Mouse (Mus musculus) heart, embryonic 16.5 days (tissue): ENCODE results near the gene 2200002J24Rik. TPM values are rescaled to one million over a fixed set of nuclear protein-coding genes. Genes with fewer than 3 reads are reported as not detected.

Experiments
- ATAC-seq: fragments of 200-750 bp; cut with Nextera tagmentation; replicated peaks from 2 replicates; pipeline ENCODE4 v1.8.0; 2017; ENCODE audit warnings: moderate number of reproducible peaks; ENCODE audit not compliant: insufficient read depth, low FRiP score; ENCODE audit errors: extremely low read depth
- H3K27ac ChIP-seq: fragments of 300-500 bp; sonication (generic); 2 replicates; pipeline ENCODE4 v1.5.1; 2014; ENCODE audit warnings: mild to moderate bottlenecking, low read length, control low read depth, moderate library complexity
- H3K27me3 ChIP-seq: fragments of 300-500 bp; sonication (generic); 2 replicates; pipeline ENCODE4 v1.6.1; 2014; ENCODE audit warnings: low read length, mixed read lengths; ENCODE audit not compliant: control insufficient read depth, insufficient read depth
- H3K36me3 ChIP-seq: fragments of 300-500 bp; sonication (generic); 2 replicates; pipeline ENCODE4 v1.6.1; 2014; ENCODE audit not compliant: control insufficient read depth, insufficient read depth
- H3K4me1 ChIP-seq: fragments of 300-500 bp; sonication (generic); 2 replicates; pipeline ENCODE4 v1.6.1; 2014; ENCODE audit warnings: low read length, mixed read lengths; ENCODE audit not compliant: control insufficient read depth, insufficient read depth
- H3K4me2 ChIP-seq: fragments of 300-500 bp; sonication (generic); 2 replicates; pipeline ENCODE4 v1.6.1; 2014; ENCODE audit warnings: low read depth, mild to moderate bottlenecking, control low read depth, low read length
- H3K4me3 ChIP-seq: fragments of 300-500 bp; sonication (generic); 2 replicates; pipeline ENCODE4 v1.5.1; 2014; ENCODE audit warnings: mild to moderate bottlenecking, control low read depth, low read length
- H3K9ac ChIP-seq: fragments of 300-500 bp; sonication (generic); 2 replicates; pipeline ENCODE4 v1.6.1; 2014; ENCODE audit warnings: low read length, control low read depth
- H3K9me3 ChIP-seq: fragments of 300-500 bp; sonication (generic); replicated peaks from 2 replicates; pipeline ENCODE4 v1.6.1; 2016; ENCODE audit warnings: low read length; ENCODE audit not compliant: control insufficient read depth
- WGBS: fragments of 180-500 bp; shearing (Covaris S2); extraction: QIAGEN DNeasy Blood & Tissue Kit; methylation state at CpG from one replicate; pipeline ENCODE4 v1.1.7; 2014; 5-methylcytosine and 5-hydroxymethylcytosine counted together
- polyA plus RNA-seq: library from polyadenylated mRNA; unstranded; fragments of >200 nt; fragmentation: Nextera tagmentation; extraction: Ambion mirVana; gene quantifications from 2 replicates; pipeline ENCODE4 v1.2.1, GENCODE M21; 2015

The 2200002J24Rik gene
- polyA plus RNA-seq, 1 experiment from 2014 or later = 1.8 TPM

DNA sequence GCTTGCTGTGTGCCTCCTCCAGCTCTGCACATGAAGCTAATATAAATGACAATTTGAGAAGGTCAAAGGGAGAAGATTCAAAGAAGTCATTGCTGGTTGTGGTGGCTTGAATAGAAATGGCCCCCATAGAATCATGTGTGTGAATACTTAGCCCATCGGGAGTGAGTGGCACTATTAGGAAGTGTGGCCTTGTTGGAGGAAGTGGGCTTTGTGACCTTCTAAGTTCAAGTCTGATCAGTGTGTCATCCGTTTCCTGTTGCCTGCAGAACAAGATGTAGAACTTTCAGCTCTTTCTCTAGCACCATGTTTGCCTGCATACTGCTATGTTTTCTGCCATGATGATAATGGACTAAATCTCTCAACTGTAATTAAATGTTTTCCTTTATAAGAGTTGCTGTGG is 15.3 kb upstream of the 2200002J24Rik start:
- H3K27me3 ChIP-seq = 0 out of 2 replicates have a peak, but pooled peaks cover 2% of the 10 kb centered on the region
- H3K36me3 ChIP-seq = no peaks in the 10 kb centered on the region
- ATAC-seq = no peak
- no peaks in the 10 kb centered on the region for H3K9me3 ChIP-seq
- H3K4me3 ChIP-seq = no peak overlapping the region
- H3K4me2 ChIP-seq = no peak overlapping the region
- H3K27ac ChIP-seq = no peak overlapping the region
- 57% methylated on average over 2 of the region's 2 CpGs for WGBS
- H3K4me1 ChIP-seq = 0 out of 2 replicates have a peak, but pooled peaks cover 6% of the 10 kb centered on the region
- no peak overlapping the region for H3K9ac ChIP-seq

DNA sequence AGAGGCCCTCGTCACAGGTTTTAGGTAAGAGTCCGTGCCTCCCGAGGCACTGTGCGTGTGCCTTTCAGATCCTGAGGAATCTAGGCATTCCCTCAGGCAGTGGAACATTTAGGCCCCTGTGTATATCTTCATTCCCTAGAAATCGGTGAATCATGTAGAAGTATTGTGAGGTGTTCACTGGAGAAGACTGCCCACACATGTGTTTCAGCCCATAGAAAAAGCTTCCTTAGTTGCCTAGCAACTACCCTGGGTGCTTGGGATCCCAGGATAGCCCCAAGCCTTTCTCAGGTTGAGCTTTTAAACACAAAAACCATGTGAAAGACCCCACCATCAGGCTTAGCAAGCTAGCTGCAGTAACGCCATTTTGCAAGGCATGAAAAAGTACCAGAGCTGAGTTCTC is 10.4 kb upstream of the 2200002J24Rik start:
- no peaks in the 10 kb centered on the region for H3K9me3 ChIP-seq
- H3K9ac ChIP-seq = no peak overlapping the region
- ATAC-seq = no peak
- H3K4me1 ChIP-seq = no peaks in the 10 kb centered on the region
- 0 out of 2 replicates have a peak, but pooled peaks cover 2% of the 10 kb centered on the region for H3K27me3 ChIP-seq
- no peak overlapping the region for H3K4me2 ChIP-seq
- 76% methylated on average over 6 of the region's 6 CpGs for WGBS
- no peak overlapping the region for H3K27ac ChIP-seq
- no peaks in the 10 kb centered on the region for H3K36me3 ChIP-seq
- no peak overlapping the region for H3K4me3 ChIP-seq

DNA sequence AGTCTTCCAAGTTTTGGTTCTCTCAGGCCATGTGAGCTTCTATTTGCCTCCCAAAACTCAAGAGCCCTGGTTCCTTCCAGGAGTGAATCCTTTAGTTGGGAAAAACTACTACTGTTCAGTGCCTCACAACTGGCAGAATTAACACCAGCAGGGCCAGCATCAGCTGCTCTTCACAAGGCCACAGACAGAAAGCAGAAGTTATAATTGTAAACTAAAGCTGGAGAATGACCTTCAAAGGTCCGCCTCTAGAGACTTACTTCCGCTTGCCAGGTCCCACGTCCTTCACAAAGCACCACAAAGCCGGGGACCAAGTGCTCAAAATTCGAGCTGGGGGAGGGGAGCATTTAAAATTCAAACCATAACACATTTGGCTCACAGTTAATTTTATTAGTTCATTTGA is 625 bp upstream of the 2200002J24Rik start:
- Histone ChIP-seq H3K36me3 (no peaks in the 10 kb centered on the region), H3K27ac (no peak overlapping the region)
- WGBS = 51% methylated on average over 5 of the region's 5 CpGs

DNA sequence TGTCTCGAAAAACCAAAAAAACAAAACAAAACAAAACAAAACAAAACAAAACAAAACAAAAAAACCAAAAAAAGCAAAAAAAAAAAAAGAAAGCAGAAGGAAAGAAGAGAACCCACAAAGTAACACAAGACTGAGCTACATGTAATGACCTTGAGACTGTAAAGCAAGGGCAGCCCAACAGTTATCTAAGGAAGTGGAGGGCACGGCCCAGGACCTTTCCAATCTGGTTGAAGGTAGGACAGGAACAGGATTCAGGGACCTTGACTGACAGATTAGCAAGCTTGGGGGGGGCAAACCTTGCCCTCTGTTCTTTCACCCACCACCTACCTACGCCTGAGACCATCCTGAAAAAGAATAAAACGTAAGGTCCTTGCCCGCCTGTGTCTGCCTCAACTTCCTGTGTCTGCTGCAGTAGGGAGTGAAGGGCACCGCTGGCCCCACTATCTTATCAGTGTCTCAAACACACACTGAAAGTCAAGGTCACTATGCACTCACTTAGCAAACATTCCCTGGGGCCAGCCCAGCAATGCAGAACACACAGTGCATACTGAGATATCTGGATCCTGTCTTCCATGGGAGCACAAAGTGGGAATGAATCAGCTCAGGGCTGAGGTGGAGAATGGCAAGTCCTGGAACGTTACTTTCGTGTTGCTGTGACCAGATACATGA is 7.6 kb downstream of the 2200002J24Rik start:
- peaks cover 11% of the 10 kb centered on the region for H3K4me1 ChIP-seq
- H3K27ac ChIP-seq = peak overlapping the region; percentile 82
- 28% methylated on average over 8 of the region's 8 CpGs for WGBS
- peak; percentile 89 for ATAC-seq
- H3K4me3 ChIP-seq = no peak overlapping the region
- H3K9me3 ChIP-seq = no peaks in the 10 kb centered on the region
- no peaks in the 10 kb centered on the region for H3K27me3 ChIP-seq
- H3K9ac ChIP-seq = peak overlapping the region; percentile 52; the same call in 1 of the 2 replicates
- peak overlapping the region; percentile 12; the same call in 1 of the 2 replicates for H3K4me2 ChIP-seq
- no peaks in the 10 kb centered on the region for H3K36me3 ChIP-seq

More for the DNA sequence above, 625 bp upstream of the 2200002J24Rik start:
- Histone ChIP-seq H3K9ac (no peak overlapping the region), H3K9me3 (no peaks in the 10 kb centered on the region), H3K4me3 (no peak overlapping the region), H3K4me2 (no peak overlapping the region), H3K4me1 (peaks cover 4% of the 10 kb centered on the region), H3K27me3 (no peaks in the 10 kb centered on the region)
- ATAC-seq = no peak

DNA sequence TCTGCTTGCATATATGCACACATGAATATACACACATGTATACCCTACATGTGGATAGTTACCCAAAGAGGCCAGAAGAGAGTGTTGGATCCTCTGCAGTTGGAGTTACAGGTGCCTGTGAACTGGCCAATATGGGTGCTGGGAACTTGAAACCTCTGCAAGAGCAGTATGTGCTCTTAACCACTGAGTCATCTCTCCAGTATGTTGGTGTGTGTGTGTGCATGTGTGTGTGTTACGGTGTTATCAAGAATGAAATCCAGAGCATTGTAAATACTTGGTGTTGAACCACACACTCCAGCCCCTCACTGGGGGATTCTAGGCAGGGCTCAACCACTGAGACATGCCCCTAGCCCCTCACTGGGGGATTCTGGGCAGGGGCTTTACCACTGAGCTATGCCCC is 8.7 kb downstream of the 2200002J24Rik start:
- no peak for ATAC-seq
- no peak overlapping the region for H3K4me2 ChIP-seq
- H3K9ac ChIP-seq = no peak overlapping the region
- H3K27me3 ChIP-seq = no peaks in the 10 kb centered on the region
- WGBS = 58% methylated on average over 1 of the region's 1 CpGs
- no peak overlapping the region for H3K4me3 ChIP-seq
- H3K9me3 ChIP-seq = no peaks in the 10 kb centered on the region
- peaks cover 11% of the 10 kb centered on the region for H3K4me1 ChIP-seq
- H3K36me3 ChIP-seq = no peaks in the 10 kb centered on the region
- no peak overlapping the region for H3K27ac ChIP-seq

DNA sequence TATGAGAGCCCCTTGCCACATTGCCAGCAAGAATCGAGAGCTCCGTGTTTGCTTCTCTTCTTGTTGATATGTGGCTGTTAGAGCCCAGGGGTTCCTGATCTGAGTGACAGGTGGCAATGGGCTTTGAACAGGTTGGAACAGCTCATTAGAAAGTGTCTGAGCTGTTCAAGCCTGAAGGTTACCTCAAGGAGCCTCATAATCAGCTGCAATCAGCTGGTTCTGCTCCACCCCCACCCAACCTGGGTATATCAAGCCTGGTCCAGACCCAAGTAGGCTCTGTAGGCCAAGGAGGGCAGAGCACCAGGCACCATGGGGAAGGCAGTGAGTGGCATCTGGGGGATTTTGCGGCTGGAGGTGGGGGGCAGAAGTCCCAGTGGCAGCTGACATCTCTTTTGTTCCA is 13.2 kb downstream of the 2200002J24Rik start, which contains the start of gene Atp4a:
Gene Atp4a (plus strand): TSS at position 268 of the 400 bp plus-strand sequence.
- H3K9ac ChIP-seq = no peak within 1 kb of the TSS
- H3K9me3 ChIP-seq = no peaks in the 10 kb centered on the region
- no peak within 1 kb of the TSS for H3K4me3 ChIP-seq
- peaks cover 4% of the 10 kb centered on the region for H3K4me1 ChIP-seq
- no peak for ATAC-seq
- no peak within 1 kb of the TSS for H3K4me2 ChIP-seq
- peaks cover 13% of the 10 kb centered on the region for H3K27me3 ChIP-seq
- no peak within 1 kb of the TSS for H3K27ac ChIP-seq
- 80% methylated on average over 3 of the region's 3 CpGs for WGBS
- H3K36me3 ChIP-seq = no peaks in the 10 kb centered on the region

DNA sequence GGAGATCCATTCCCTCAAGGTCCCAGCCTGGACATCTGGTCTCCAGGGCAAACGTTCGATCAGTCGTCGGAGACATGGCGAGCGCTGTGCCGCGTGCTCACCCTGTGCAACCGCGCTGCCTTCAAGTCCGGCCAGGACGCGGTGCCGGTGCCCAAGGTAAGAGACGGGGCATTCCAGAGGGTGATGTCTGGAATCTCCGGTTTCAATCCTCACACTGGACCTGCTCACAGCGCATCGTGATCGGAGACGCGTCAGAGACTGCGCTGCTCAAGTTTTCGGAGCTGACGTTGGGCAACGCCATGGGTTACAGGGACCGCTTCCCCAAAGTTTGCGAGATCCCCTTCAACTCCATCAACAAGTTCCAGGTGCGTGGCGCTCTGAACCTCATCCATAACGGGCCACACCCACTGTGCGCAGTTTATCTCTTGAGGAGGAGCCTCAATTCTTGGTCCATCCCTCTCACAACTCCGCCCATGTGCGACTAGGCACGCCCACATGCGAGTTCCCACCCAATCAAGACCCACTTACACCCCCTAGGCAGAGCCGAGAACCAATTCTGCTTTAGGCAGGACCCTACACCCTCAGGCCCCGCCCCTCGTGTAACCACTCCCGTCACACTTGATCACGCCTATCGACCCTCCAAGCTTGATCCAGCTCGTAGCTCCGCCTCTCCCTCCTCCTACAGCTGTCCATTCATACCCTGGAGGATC is 18.4 kb downstream of the 2200002J24Rik start:
- H3K27me3 ChIP-seq = peaks cover 26% of the 10 kb centered on the region
- H3K9ac ChIP-seq = peak overlapping the region; percentile 46

DNA sequence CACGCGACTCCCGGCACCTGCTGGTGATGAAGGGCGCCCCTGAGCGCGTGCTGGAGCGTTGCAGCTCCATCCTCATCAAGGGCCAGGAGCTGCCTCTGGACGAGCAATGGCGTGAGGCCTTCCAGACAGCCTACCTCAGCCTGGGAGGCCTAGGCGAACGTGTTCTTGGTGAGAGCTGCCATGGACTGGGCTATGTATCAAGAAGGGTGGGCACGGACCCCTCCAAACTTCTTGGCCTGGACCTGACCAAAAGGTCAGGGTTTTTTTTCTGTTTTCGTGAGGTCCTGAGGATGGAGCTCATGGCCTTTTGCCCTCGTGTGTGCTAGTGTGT is 19.0 kb downstream of the 2200002J24Rik start:
- peak overlapping the region; percentile 42 for H3K4me3 ChIP-seq
- H3K9ac ChIP-seq = peak overlapping the region; percentile 6; the same call in 1 of the 2 replicates
- no peak for ATAC-seq
- H3K9me3 ChIP-seq = no peaks in the 10 kb centered on the region; the same call in 1 of the 2 replicates
- 14% methylated on average over 14 of the region's 14 CpGs for WGBS
- H3K27me3 ChIP-seq = peaks cover 26% of the 10 kb centered on the region
- H3K4me2 ChIP-seq = peak overlapping the region; percentile 74
- H3K36me3 ChIP-seq = no peaks in the 10 kb centered on the region
- H3K27ac ChIP-seq = no peak overlapping the region
- peaks cover 11% of the 10 kb centered on the region for H3K4me1 ChIP-seq

More for the DNA sequence above, 18.4 kb downstream of the 2200002J24Rik start:
- peak; percentile 86 for ATAC-seq
- WGBS = 3% methylated on average over 43 of the region's 43 CpGs
- no peaks in the 10 kb centered on the region; the same call in 1 of the 2 replicates for H3K9me3 ChIP-seq
- no peaks in the 10 kb centered on the region for H3K36me3 ChIP-seq
- peak overlapping the region; percentile 42 for H3K4me3 ChIP-seq
- H3K27ac ChIP-seq = no peak overlapping the region
- peak overlapping the region; percentile 74 for H3K4me2 ChIP-seq
- H3K4me1 ChIP-seq = peaks cover 11% of the 10 kb centered on the region

DNA sequence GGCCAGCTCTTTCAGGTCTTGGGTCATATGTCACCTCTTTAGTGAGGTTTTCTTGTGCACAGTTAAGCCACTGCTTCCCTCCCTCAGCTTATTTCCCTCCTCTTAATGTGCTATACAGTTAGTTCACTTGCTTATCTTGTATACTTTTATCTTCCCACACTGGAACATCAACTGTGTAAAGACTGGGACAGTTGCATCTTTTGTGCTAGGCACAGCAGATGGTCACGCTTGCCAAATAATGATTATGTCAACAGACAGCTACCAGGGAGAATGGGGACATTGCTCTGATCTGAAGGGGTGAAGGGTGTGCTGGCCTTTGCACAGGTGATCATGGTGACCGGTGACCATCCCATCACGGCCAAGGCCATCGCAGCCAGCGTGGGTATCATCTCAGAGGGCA is 20.9 kb downstream of the 2200002J24Rik start:
- no peak overlapping the region for H3K4me2 ChIP-seq
- H3K4me3 ChIP-seq = no peak overlapping the region
- H3K9ac ChIP-seq = no peak overlapping the region
- peaks cover 26% of the 10 kb centered on the region for H3K27me3 ChIP-seq
- no peaks in the 10 kb centered on the region; the same call in 1 of the 2 replicates for H3K9me3 ChIP-seq
- H3K36me3 ChIP-seq = no peaks in the 10 kb centered on the region
- ATAC-seq = no peak
- H3K4me1 ChIP-seq = peaks cover 11% of the 10 kb centered on the region
- no peak overlapping the region for H3K27ac ChIP-seq
- 91% methylated on average over 5 of the region's 5 CpGs for WGBS
